Mouse (Mus musculus) bone marrow, adult 2 months (tissue): Measurements from ENCODE around the gene Nelfb.

ENCODE experiments used
- CTCF ChIP-seq: fragments of 200-500 bp; IDR thresholded peaks from 2 replicates; pipeline ENCODE4 v1.5.1; 2011; ENCODE audit warnings: low read length, control low read depth; ENCODE audit not compliant: control insufficient read depth, insufficient read depth
- POLR2A ChIP-seq: fragments of 200-500 bp; IDR thresholded peaks from 2 replicates; pipeline ENCODE4 v1.6.1; 2011; ENCODE audit warnings: low read depth, mild to moderate bottlenecking, control low read depth, low read length, borderline replicate concordance; ENCODE audit not compliant: control insufficient read depth

DNA sequence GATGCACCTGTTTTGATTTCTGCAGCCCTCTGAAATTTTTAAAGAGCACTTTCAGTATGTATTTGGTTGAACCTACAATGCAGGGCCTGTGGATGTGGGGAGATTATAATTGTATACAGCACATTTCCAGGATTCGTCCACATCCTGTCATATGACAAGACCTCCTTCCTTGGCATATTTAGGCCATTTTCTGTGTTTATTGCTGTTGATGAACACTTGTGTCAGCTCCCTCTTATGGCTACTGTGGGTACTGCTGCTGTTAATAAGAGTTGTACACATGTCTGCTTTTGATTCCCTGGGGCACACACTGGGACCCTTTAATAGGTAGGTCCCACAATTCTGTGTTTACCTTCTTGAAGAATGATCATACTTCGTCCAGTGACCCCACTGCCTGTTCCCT, 53.6 kb downstream of the Nelfb start:
- TF ChIP-seq CTCF = no peak
- no peak for TF ChIP-seq POLR2A
